ENCODE assay signal across 7 mouse cellular contexts in genomic region chr1:23382806-23383653, GRCm38 (mm10). TPM values are rescaled to one million over a fixed set of nuclear protein-coding genes. Genes with fewer than 3 reads are reported as not detected.
DNase-seq lines count a peak whose midpoint lies in the region; ATAC-seq lines count a peak whose summit lies in the region.

No protein-coding gene starts in this region.

- no peaks in the 10 kb centered on the region for H3K27me3 ChIP-seq in embryonic facial prominence, embryonic 11.5 days (ENCODE audit: control insufficient read depth, insufficient read depth, low read length)
- H3K27me3 ChIP-seq in limb, embryonic 10.5 days (ENCODE audit: low read depth, poor library complexity, severe bottlenecking), result no peaks in the 10 kb centered on the region
- peaks cover 4% of the 10 kb centered on the region; the same call in 1 of the 2 replicates for H3K27me3 ChIP-seq in midbrain, embryonic 13.5 days

- peak overlapping the region; percentile 82 for H3K4me3 ChIP-seq in embryonic facial prominence, embryonic 11.5 days (ENCODE audit: low read depth, low read length)
- H3K4me3 ChIP-seq in limb, embryonic 10.5 days, result peak overlapping the region; percentile 87
- H3K4me3 ChIP-seq in midbrain, embryonic 13.5 days (replicated peaks), result peak overlapping the region; percentile 79

- H3K4me1 ChIP-seq in embryonic facial prominence, embryonic 11.5 days (ENCODE audit: control insufficient read depth, insufficient read depth, low read length), result no peaks in the 10 kb centered on the region
- H3K4me1 ChIP-seq in limb, embryonic 10.5 days, result peaks cover 13% of the 10 kb centered on the region
- peaks cover 32% of the 10 kb centered on the region for H3K4me1 ChIP-seq in midbrain, embryonic 13.5 days (replicated peaks)

- peak overlapping the region; percentile 95 for H3K4me2 ChIP-seq in embryonic facial prominence, embryonic 11.5 days (ENCODE audit: low read depth, low read length)
- peak overlapping the region; percentile 92 for H3K4me2 ChIP-seq in midbrain, embryonic 13.5 days (replicated peaks)

- 0% methylated on average over 52 of the region's 93 CpGs for WGBS in embryonic facial prominence, embryonic 11.5 days
- 2% methylated on average over 91 of the region's 93 CpGs for WGBS in limb, embryonic 10.5 days
- under 1% methylated on average over 62 of the region's 93 CpGs for WGBS in midbrain, embryonic 13.5 days

- peak overlapping the region; percentile 75 for H3K27ac ChIP-seq in embryonic facial prominence, embryonic 11.5 days (replicated peaks; ENCODE audit: low read depth, low read length)
- peak overlapping the region; percentile 92 for H3K27ac ChIP-seq in limb, embryonic 10.5 days
- peak overlapping the region; percentile 88 for H3K27ac ChIP-seq in midbrain, embryonic 13.5 days

- peak; percentile 98 for ATAC-seq in embryonic facial prominence, embryonic 11.5 days (replicated peaks; ENCODE audit: insufficient number of reproducible peaks, low FRiP score, low TSS enrichment, low read depth)
- ATAC-seq in granulocyte monocyte progenitor cell, adult 5-6 weeks (replicated peaks; ENCODE audit: poor library complexity, severe bottlenecking), result peak; percentile 80
- peak; percentile 97 for ATAC-seq in midbrain, embryonic 13.5 days

- peak; percentile 99 for DNase-seq in adrenal gland, postnatal 14 days
- DNase-seq in embryonic facial prominence, embryonic 11.5 days (ENCODE audit: low spot score), result peak; percentile 94
- peak; percentile 99 for DNase-seq in kidney, adult 11 months
- peak; percentile 95 for DNase-seq in limb, embryonic 10.5 days (ENCODE audit: low spot score)
- peak; percentile 95 for DNase-seq in spleen, adult 12 weeks (ENCODE audit: low spot score)

- H3K36me3 ChIP-seq in embryonic facial prominence, embryonic 11.5 days (replicated peaks; ENCODE audit: control insufficient read depth, insufficient read depth, low read depth, low read length), result no peaks in the 10 kb centered on the region
- peaks cover 3% of the 10 kb centered on the region; the same call in 1 of the 2 replicates for H3K36me3 ChIP-seq in limb, embryonic 10.5 days
- H3K36me3 ChIP-seq in midbrain, embryonic 13.5 days, result no peaks in the 10 kb centered on the region

- peak overlapping the region; percentile 86 for H3K9ac ChIP-seq in embryonic facial prominence, embryonic 11.5 days (replicated peaks; ENCODE audit: low read length)
- H3K9ac ChIP-seq in midbrain, embryonic 13.5 days (replicated peaks), result peak overlapping the region; percentile 87

- H3K9me3 ChIP-seq in embryonic facial prominence, embryonic 11.5 days (replicated peaks; ENCODE audit: control insufficient read depth, low read length), result no peaks in the 10 kb centered on the region
- H3K9me3 ChIP-seq in limb, embryonic 10.5 days (replicated peaks), result no peaks in the 10 kb centered on the region
- no peaks in the 10 kb centered on the region for H3K9me3 ChIP-seq in midbrain, embryonic 13.5 days

RNA-seq across cellular contexts. Expression of gene Ogfrl1, which starts 14.5 kb away (rescaled TPM):
- total RNA-seq in adrenal gland, postnatal 14 days (2021), result 6.1 and 9.1 TPM in 2 replicates
- polyA plus RNA-seq in embryonic facial prominence, embryonic 11.5 days (2014; fragmentation: Nextera tagmentation; extraction: Ambion mirVana), result 17.1 and 19.1 TPM in 2 replicates
- total RNA-seq in granulocyte monocyte progenitor cell, adult 5-6 weeks (2014; fragmentation: Nextera tagmentation), result 73.6 and 80.8 TPM in 2 replicates
- total RNA-seq in granulocyte monocyte progenitor cell, adult 5-6 weeks (2017), result 78.4 and 82.5 TPM in 2 replicates
- polyA plus RNA-seq in limb, embryonic 10.5 days (2016; fragmentation: Nextera tagmentation; extraction: Ambion mirVana), result 4.6 and 7.4 TPM in 2 replicates
- 5.9 and 7.8 TPM in 2 replicates for polyA plus RNA-seq in midbrain, embryonic 13.5 days (2015; fragmentation: Nextera tagmentation; extraction: Ambion mirVana)

Comparison
In these comparisons a context has a peak if more than half of its experiments do, and no peak if none do; other contexts are left out.
1. Peak in every context shown above with its lines: DNase-seq, ATAC-seq, H3K4me3 ChIP-seq and H3K27ac ChIP-seq.